Comparison of ENCODE assay signal across 10 mouse cellular contexts in the genomic region with DNA sequence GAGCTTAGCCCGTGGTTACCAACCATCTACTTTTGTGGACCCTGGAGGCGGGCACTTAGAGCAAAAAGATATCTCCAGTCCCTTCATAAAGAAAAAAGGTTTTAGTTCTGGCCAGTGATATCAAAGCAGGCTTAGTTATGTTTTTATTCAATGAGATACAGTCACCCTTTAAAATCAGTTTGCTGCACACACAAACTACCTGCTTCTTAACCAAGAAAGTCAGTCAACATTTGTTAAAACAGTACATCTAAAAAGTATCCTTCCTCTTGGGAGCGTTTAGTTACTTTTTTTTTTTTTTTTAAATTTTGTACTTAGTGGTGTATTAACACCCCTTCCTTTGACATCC. TPM values are rescaled to one million over a fixed set of nuclear protein-coding genes. Genes with fewer than 3 reads are reported as not detected.
DNase-seq lines count a peak whose midpoint lies in the region; ATAC-seq and TF ChIP-seq lines count a peak whose summit lies in the region.
"Had no signal": no experiment of that assay in that cellular context is flagged by ENCODE, and none has a peak within 500 bp of the region (broad histone marks: within the 10 kb centered on the region; RNA-seq: fewer than 3 reads in every experiment).

No protein-coding gene starts in this region.

- peak overlapping the region; percentile 95 for H3K4me3 ChIP-seq in heart, postnatal 0 days (ENCODE audit: low read depth, low read length)
- peak overlapping the region; percentile 77 for H3K4me3 ChIP-seq in bone marrow, adult 2 months (replicated peaks; ENCODE audit: control insufficient read depth, low read depth, low read length)
- H3K4me3 ChIP-seq in hindbrain, embryonic 13.5 days: peak overlapping the region; percentile 98
- peak overlapping the region; percentile 99 for H3K4me3 ChIP-seq in midbrain, embryonic 13.5 days (replicated peaks)

- TF ChIP-seq EP300 in heart, postnatal 0 days (IDR thresholded peaks at IDR 0.05; ENCODE audit: low read depth): no peak

- H3K9ac ChIP-seq in heart, postnatal 0 days (replicated peaks; ENCODE audit: low read depth, low read length): peak overlapping the region; percentile 99
- peak overlapping the region; percentile 100 for H3K9ac ChIP-seq in hindbrain, embryonic 13.5 days
- peak overlapping the region; percentile 100 for H3K9ac ChIP-seq in midbrain, embryonic 13.5 days (replicated peaks)

- ATAC-seq in heart, postnatal 0 days (ENCODE audit: insufficient read depth, low read depth): no peak
- ATAC-seq in hindbrain, embryonic 13.5 days (ENCODE audit: low FRiP score): no peak
- no peak for ATAC-seq in midbrain, embryonic 13.5 days
- no peak for ATAC-seq in granulocyte monocyte progenitor cell, adult 5-6 weeks (replicated peaks; ENCODE audit: poor library complexity, severe bottlenecking)

- H3K27me3 ChIP-seq in heart, postnatal 0 days (ENCODE audit: control insufficient read depth, insufficient read depth, low read length): no peaks in the 10 kb centered on the region
- H3K27me3 ChIP-seq in hindbrain, embryonic 13.5 days: no peaks in the 10 kb centered on the region
- H3K27me3 ChIP-seq in midbrain, embryonic 13.5 days: no peaks in the 10 kb centered on the region
- H3K27me3 ChIP-seq: Patski had no signal

- DNase-seq in heart, postnatal 0 days (ENCODE audit: low spot score): no peak
- DNase-seq in heart, postnatal 14 days: no peak
- DNase-seq in left cerebral cortex, adult 11 months (ENCODE audit: low spot score): no peak
- DNase-seq in embryo, embryonic 10 days (ENCODE audit: low spot score): no peak

- no peak for TF ChIP-seq POLR2A in bone marrow, adult 2 months (IDR thresholded peaks at IDR 0.05; ENCODE audit: borderline replicate concordance, control insufficient read depth, low read depth, low read length)

- H3K4me2 ChIP-seq in heart, postnatal 0 days (ENCODE audit: low read depth, low read length): peak overlapping the region; percentile 69
- H3K4me2 ChIP-seq in hindbrain, embryonic 13.5 days: peak overlapping the region; percentile 61
- H3K4me2 ChIP-seq in midbrain, embryonic 13.5 days (replicated peaks): peak overlapping the region; percentile 63

- intact Hi-C loops in heart, postnatal 14 days (cut with DNase I): loop anchor here (2.0 to 5.0 kb wide), 2 partner anchors 68 to 464 kb away; no protein-coding TSS in a partner anchor

- peak overlapping the region; percentile 100 for H3K27ac ChIP-seq in heart, postnatal 0 days (ENCODE audit: low read depth)
- H3K27ac ChIP-seq in bone marrow, adult 2 months (ENCODE audit: control insufficient read depth, insufficient read depth, low read depth, low read length, poor library complexity): peak overlapping the region; percentile 100
- H3K27ac ChIP-seq in hindbrain, embryonic 13.5 days: peak overlapping the region; percentile 100
- peak overlapping the region; percentile 100 for H3K27ac ChIP-seq in midbrain, embryonic 13.5 days

- 7% methylated on average over 3 of the region's 3 CpGs for WGBS in heart, postnatal 0 days
- WGBS in bone marrow, adult 2 months: under 1% methylated on average over 3 of the region's 3 CpGs
- WGBS in hindbrain, embryonic 13.5 days: 19% methylated on average over 3 of the region's 3 CpGs
- 14% methylated on average over 3 of the region's 3 CpGs for WGBS in midbrain, embryonic 13.5 days

- TF ChIP-seq CTCF in heart, postnatal 0 days (IDR thresholded peaks at IDR 0.05; ENCODE audit: low read depth): no peak
- no peak for TF ChIP-seq CTCF in bone marrow, adult 2 months (IDR thresholded peaks at IDR 0.05; ENCODE audit: control insufficient read depth, insufficient read depth, low read length)

- H3K4me1 ChIP-seq in heart, postnatal 0 days (ENCODE audit: control insufficient read depth, insufficient read depth): peaks cover 17% of the 10 kb centered on the region
- H3K4me1 ChIP-seq in bone marrow, adult 2 months (ENCODE audit: control insufficient read depth, insufficient read depth, low read length): peaks cover 4% of the 10 kb centered on the region; the same call in 1 of the 2 replicates
- peaks cover 19% of the 10 kb centered on the region for H3K4me1 ChIP-seq in hindbrain, embryonic 13.5 days (replicated peaks)
- peaks cover 26% of the 10 kb centered on the region for H3K4me1 ChIP-seq in midbrain, embryonic 13.5 days (replicated peaks)

- no peaks in the 10 kb centered on the region for H3K9me3 ChIP-seq in heart, postnatal 0 days (replicated peaks; ENCODE audit: control insufficient read depth, low read length)
- H3K9me3 ChIP-seq in hindbrain, embryonic 13.5 days: no peaks in the 10 kb centered on the region
- H3K9me3 ChIP-seq in midbrain, embryonic 13.5 days: no peaks in the 10 kb centered on the region

- H3K36me3 ChIP-seq in heart, postnatal 0 days (replicated peaks; ENCODE audit: control insufficient read depth, insufficient read depth, low read length): 0 out of 2 replicates have a peak, but pooled peaks cover under 1% of the 10 kb centered on the region
- H3K36me3 ChIP-seq in hindbrain, embryonic 13.5 days: no peaks in the 10 kb centered on the region
- H3K36me3 ChIP-seq in midbrain, embryonic 13.5 days: 0 out of 2 replicates have a peak, but pooled peaks cover under 1% of the 10 kb centered on the region

RNA-seq across cellular contexts. Expression of gene Sp3, which starts 0.8 kb away (rescaled TPM):
- total RNA-seq in heart, postnatal 0 days (2014; rRNA removed; ENCODE audit: low replicate concordance): 62.1 and 72.7 TPM in 2 replicates
- polyA plus RNA-seq in heart, postnatal 0 days (2015; fragmentation: Nextera tagmentation; extraction: Ambion mirVana): 24.7 and 28.3 TPM in 2 replicates
- total RNA-seq in heart, postnatal 14 days (2021): 10 to 100 TPM; 43.8 TPM
- polyA plus RNA-seq in bone marrow, adult 2 months (2011; ENCODE audit: insufficient read depth, insufficient read length, low replicate concordance, missing spikeins): 34.0 and 40.0 TPM in 2 replicates
- 43.3 and 44.5 TPM in 2 replicates for polyA plus RNA-seq in hindbrain, embryonic 13.5 days (2015; fragmentation: Nextera tagmentation; extraction: Ambion mirVana)
- polyA plus RNA-seq in midbrain, embryonic 13.5 days (2015; fragmentation: Nextera tagmentation; extraction: Ambion mirVana): 53.2 and 56.1 TPM in 2 replicates
- 74.7 and 79.6 TPM in 2 replicates for total RNA-seq in granulocyte monocyte progenitor cell, adult 5-6 weeks (2014; fragmentation: Nextera tagmentation)
- 123 and 136 TPM in 2 replicates for total RNA-seq in granulocyte monocyte progenitor cell, adult 5-6 weeks (2017)

RNA-seq across cellular contexts. Expression of gene Gm11084, which starts 5.5 kb away (rescaled TPM):
- total RNA-seq in heart, postnatal 0 days (2014; rRNA removed; ENCODE audit: low replicate concordance): not detected in 2 replicates
- not detected in 2 replicates for polyA plus RNA-seq in heart, postnatal 0 days (2015; fragmentation: Nextera tagmentation; extraction: Ambion mirVana)
- not detected for total RNA-seq in heart, postnatal 14 days (2021)
- polyA plus RNA-seq in bone marrow, adult 2 months (2011; ENCODE audit: insufficient read depth, insufficient read length, low replicate concordance, missing spikeins): not detected in 2 replicates
- polyA plus RNA-seq in hindbrain, embryonic 13.5 days (2015; fragmentation: Nextera tagmentation; extraction: Ambion mirVana): not detected in 2 replicates
- polyA plus RNA-seq in midbrain, embryonic 13.5 days (2015; fragmentation: Nextera tagmentation; extraction: Ambion mirVana): not detected in 2 replicates
- total RNA-seq in granulocyte monocyte progenitor cell, adult 5-6 weeks (2014; fragmentation: Nextera tagmentation): not detected in 2 replicates
- not detected in 2 replicates for total RNA-seq in granulocyte monocyte progenitor cell, adult 5-6 weeks (2017)
- polyA plus RNA-seq: frontal cortex, adult 2 months; Patski had no signal
